Mouse (Mus musculus) adrenal gland, postnatal 25 days (tissue): ENCODE data around the gene Zhx3. TPM values are rescaled to one million over a fixed set of nuclear protein-coding genes. Genes with fewer than 3 reads are reported as not detected.

Experiments
- DNase-seq: peaks from one replicate; pipeline ENCODE4 v3.0.0; 2021; ENCODE audit warnings: mixed read lengths
- total RNA-seq: library from RNA; stranded (reverse); gene quantifications from 2 replicates; pipeline ENCODE4 v1.2.3, GENCODE M21; 2021

Gene Zhx3
- total RNA-seq, 1 experiment from 2014 or later, result 147 TPM

DNA sequence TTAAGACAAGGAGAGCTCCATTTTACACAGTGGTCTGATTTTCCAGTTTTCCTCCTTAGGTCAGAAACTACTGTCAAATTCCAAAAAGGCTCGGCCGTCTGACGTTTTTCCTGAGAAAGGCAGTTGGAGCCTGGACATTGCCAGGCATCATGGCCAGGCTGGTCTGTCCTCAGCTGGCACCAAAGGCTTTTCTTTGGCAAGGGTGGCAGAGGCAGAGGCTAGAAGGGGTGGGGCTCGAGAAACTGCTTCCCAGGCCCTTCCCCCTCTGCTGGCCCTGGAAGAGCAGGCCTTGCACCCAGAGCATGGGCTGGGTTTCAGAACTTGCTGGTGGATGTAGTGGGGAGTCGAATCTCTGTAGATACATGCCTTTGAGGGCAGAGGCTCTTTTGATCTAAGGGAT, 9.6 kb upstream of the Zhx3 start:
- peak; percentile 55 for DNase-seq

DNA sequence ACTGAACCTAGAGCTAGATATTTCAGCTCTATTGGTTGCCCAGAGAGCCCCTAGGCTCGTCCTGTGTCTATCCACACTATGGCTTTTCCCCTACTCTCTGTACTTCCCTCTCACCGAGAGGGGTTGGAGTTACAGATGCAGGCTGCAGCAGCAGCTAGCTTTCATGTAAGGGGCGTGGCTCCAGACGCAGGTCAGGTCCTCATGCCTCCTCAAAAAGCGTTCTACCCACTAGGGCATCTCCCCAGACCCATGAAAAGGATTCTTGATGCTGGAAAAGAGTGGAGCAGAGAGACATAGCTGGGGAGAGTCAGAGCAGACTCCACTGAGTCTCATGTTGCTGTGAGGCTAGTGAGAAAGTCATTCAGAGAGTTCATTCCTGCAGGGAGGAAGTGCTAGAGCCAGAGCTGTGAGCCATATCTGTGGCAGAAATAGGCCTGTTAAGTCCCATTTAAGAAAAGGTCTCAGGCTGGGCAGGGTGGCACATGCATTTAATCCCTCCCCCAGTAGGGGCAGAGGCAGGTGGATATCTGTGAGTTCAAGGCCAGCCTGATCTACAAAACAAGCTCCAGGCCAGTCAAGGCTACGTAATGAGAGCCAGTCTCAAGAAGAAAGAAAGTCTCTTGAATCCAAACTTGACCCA, 8.8 kb upstream of the Zhx3 start:
- DNase-seq, result no peak

DNA sequence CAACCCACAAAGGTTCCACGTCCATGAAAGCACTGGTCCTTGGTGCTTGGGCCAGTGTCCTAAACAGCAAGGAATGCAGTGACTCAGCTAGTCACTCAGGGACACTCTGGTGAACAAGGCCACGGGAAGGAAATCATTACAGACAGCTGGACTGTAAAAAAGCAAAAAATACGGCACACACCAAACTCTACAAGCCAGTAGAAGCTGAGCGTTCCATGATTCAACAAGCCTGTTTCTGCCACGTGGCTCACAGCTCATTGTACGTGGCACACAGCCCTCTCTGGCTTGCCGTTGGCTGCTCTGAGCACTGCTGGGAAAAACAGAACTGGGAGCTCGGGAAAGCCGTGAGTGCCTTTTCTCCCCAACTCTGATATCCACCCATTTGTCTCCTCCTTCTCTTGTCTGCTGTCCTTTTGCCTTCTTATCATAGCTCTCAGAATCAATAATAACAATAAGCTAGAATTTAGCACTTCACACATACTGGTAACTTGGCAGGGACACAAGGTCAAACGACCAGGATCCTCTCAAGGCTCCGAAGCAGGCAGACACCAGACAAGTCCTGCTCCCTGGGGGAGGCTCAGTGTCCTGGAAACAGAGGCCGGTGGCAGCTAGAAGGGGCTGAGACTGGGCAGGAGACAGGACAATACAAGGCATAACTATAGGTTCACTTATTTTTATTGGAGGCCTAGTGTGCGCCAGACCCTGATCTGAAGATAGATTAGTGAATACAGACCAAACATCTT, 7.8 kb upstream of the Zhx3 start, which contains the start of gene Lpin3:
Gene Lpin3 (plus strand): TSS at position 218 of the 743 bp plus-strand sequence.
- DNase-seq, result peak; percentile 72

DNA sequence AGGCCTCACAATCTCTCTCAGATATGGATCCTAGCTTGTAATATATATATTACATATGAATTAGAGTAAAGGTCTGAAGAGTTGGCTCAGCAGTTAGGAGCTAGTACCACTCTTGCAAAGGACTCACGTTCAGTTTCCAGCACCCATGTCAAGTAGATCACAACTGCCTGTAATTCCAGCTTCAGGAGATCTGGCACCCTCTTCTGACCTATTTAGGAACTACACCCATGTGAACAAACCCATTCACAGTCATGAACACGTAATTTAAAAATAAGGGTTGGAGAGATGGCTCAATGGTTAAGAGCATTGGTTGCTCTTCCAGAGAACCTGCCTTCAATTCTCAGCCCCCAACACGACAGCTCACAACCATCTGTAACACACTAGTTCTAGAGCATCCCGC, 3.3 kb upstream of the Zhx3 start:
- DNase-seq, result no peak

DNA sequence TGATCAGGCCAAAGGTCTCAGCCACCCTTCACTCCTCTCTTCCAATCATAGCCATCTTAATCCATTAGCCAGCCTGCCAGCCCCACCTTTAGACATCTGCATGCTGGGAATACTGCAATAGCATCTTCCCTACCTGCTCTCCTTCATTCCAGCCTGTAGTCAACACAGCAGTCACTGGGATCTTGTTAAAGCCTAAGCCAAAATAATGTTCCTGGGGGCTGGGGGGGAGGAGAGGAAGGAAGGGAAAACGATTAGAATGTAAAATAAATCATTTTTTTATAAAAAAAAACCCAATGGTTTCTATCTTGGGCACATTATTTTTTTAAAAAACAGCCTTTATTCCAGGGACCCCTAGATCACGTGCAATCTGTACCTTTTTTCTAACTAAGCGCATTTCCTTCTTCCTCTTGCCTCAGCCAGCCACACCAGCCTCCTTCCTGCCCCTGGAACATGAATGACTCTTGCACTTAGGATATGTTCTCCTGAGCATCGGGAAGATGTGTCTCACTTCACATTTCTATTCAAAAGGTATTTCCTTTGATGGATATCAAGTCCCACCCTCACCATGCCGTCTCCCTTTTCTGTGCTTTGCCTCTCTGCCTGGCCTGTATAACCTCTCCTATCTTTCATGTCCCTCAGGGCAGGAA, 1.6 kb upstream of the Zhx3 start:
- DNase-seq, result no peak

DNA sequence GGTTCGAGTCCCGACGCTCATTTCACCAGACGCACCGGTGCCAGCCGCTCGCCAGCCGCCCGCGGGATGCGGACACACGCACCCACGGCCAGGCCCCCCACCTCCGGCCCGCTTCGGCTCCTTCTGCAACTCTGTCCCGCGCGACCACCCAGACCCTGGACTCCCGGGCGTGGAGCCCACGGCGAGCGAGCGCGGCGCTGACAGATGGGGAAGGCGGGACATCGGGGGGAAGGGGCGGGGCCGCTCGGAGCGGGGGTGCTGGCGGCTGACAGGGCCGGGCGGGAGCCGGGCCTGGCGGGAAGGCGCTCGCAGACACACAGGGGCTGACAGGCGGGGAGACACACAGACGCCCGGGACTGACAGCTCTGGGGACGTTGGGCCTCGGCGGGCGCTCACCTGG, 403 bp downstream of the Zhx3 start:
- peak; percentile 83 for DNase-seq

DNA sequence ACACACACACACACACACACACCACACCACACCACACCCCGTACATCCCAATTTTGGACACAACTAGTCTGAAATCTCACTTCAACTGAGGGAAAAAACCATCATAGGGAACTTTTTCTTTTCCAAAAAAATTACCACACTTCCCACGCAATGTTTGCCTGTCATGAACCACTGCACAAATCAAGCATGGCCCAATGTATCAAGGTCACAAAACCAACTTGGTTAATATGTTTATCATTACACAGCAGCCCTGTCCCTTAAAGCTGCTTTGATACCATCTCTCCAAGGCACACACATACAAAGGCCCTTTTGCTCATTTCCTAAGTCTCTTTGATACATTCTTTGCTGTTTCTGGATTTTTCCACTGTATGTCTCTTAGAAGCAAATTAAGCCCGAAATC, 1.5 kb downstream of the Zhx3 start:
- no peak for DNase-seq

DNA sequence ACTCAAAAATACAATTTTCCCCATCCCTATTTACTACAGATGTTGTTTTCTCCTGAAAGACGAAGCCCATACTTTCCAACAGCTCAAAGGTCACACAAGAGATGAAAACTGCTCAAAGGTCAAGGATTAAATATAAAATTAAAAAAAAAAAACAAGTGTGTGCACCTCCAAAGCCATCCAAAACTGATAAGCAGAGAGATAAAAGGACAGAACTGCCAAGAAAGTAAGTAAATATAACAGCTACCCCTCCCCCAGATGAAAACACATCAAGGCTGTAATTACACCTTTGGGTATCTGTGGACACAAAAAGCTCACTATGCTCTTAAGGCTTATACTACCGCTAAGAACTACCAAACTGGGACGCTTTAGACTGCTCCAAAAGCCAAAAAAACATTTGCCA, 3.4 kb downstream of the Zhx3 start:
- DNase-seq, result no peak

DNA sequence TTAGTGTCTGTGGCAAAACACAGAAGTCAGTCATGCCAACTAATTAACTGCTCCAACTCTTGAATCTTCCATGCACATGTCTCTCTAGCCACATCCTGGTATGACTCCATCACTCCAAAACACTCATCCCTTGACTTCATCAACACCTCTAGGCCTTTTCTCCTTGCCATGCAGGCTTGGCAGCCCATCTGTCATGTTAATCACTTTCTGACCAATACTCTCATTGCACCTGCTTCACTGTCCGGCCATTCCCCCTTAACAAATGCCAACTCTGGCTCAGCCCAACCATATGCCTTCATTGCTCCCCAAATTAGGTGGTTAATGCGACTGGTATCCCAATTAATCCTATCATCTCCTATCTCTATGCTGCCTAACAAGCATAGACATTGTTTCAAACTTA, 7.5 kb downstream of the Zhx3 start:
- DNase-seq, result no peak

DNA sequence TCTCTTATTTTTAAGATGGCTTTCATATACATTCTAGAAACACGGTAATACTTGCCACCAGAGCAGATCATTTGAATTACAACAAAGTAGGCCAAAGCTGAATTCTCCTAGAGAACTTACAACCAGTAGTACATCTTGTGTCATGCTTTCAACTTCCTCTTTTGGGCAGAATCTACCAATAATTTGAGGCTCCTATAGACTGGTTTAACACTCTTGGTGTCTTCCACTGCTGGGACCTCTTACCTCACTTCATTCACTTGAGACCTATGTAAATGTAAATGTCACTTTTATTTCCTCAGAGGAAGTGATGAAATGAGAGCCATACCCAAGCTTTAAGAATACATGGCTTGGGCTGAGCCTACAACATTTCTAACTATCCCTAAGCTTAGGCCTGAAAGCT, 8.7 kb downstream of the Zhx3 start:
- DNase-seq, result no peak

DNA sequence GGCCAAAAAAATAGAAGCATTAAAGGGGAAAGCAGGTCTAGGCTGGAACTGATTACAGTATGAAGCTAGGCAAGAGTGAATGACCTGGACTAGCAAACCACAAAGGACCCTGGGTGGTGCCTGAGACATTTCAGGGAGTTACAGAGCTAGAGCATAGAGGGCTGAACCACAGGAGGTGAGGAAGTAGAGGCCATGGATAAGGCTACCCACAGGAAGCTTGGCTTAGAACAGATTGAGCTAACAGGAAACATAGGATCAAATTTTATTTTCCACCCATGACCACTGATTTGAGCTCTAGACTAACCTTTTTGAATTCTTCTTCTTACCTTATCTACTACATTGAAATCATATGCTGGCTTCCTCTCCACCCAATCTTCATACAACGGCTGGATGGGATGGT, 12.4 kb downstream of the Zhx3 start:
- DNase-seq, result no peak

DNA sequence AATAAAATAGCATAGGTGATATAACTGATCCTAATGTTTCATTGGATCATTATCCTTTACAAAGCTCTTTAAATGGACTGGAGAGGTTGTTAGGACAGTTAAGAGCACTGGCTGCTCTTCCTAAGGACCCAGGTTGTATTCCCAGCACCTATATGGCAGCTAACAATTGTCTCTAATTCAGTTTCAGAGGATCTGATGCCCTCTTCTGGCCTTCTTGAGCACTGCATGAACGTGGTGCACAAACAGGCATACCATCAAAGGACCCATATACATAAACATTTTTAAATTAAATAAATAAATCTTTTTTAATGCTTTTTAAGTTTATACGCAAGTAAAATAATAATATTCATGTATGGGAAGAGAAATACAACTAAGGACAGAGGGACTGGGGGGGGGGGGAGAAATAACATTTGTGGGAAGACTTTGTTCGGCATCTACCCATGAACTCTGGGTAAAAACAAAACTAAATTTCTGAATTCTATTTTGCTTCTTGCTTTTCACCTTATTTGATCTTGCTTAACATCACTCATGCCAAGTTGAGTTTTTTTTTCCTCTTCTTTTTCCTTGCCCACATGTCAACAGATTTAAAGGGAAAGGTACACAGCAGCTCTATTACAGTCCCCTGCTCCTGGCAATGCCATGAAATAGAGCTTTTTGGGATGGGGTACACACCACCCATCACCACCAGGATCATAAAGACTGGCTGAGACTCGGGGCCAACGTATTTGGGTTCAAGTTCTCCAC, 16.3 kb downstream of the Zhx3 start:
- no peak for DNase-seq

DNA sequence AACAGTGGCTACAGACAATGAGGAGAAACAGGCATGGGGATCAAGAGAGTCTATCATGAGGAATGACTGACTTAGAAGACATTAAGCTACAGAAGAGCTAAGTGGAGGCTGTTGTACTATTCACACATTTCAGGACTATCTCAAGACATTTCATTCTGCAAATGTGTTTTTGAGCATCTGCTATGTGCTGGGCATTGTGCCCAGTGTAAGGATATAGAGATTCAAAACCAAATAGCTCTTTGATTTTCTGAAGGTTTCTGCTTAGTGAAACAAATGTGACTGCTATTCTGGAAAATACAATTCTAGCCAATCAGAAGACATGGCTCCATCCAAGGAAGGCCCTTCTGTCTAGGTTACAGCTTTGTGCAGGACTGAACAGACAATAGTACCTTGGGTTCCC, 18.1 kb downstream of the Zhx3 start:
- no peak for DNase-seq

DNA sequence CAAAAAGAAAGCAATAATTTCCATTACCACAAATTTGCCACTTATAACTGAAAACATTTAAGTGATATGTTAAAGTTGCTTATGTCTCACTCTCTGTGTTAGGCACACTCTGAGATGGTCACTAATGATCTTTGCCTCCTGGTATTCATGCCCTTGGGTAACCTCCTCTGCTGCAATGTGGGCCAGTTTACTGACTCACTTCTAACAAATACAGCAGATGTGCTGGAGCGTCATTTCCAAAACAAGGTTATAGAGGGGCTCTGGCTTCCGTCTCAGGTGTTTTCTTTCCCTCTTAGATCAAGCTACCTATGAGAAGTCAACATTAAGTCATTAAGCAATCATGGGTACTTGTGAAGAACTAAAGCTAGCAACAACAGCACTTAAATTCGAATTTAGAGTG, 22.4 kb downstream of the Zhx3 start:
- no peak for DNase-seq

DNA sequence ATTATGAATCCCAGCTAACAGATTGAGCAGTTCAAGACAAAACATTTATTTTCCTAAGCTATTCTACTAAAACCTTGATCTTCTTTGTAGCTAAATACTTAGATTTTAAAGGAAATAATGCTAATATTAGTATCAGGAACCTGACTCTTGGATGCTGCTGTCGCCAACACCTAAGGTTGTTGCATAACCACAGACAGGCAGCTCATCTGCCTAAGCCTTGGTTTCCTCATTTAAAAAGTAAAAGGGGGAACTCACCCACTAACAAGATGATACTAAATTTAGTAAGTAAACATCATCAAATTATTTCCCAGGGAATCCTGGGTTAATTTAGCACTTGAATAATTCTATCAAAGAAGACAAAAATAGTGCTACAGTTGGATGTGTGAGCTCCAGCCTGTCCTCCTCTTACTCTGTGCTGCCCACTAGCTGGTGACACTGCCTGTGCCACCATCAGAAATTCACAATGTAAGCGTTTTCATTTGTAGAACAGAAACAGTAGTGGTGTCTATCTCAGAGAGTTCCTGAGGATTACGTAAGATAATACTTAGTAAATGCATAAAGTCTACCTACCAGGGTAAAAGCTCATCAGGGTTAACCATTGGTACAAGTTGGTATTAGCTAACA, 23.1 kb downstream of the Zhx3 start:
- no peak for DNase-seq

DNA sequence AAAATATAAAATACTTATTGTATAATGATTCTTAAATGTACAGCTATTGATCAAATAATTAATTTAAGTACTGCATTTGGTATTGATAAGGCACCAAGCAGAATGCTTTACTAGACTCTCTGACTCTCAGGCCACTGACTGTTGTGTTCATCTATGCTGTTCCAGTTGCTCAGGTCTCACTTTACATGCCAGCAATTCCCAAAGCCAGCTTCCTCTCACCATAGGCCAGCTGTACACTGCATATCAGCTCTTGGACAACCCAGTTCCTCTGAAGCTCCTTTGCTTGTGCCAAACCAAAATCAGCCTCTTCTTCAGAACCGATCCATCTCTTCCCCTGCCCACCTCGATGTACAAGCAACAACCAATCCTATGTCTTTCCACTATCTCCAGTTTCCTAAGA, 24.6 kb downstream of the Zhx3 start:
- no peak for DNase-seq

DNA sequence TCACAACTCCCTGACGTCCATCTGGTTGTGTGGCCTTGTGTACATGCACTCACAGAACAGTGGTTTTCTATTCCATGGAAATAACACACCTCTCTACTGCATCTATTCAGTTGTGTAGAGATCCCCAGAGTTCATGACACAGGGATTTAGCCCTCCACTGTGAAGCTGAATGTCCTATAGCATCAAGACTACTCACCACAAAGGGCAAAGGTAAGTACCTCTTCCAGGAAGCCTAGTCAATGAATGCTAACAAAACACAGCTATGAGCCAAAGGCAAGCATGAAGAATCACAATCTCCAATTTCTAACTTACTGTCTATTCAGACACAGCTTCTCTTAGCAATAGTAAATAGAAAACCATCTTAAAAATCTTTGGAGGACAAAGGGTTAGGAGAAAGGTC, 25.1 kb downstream of the Zhx3 start:
- no peak for DNase-seq

DNA sequence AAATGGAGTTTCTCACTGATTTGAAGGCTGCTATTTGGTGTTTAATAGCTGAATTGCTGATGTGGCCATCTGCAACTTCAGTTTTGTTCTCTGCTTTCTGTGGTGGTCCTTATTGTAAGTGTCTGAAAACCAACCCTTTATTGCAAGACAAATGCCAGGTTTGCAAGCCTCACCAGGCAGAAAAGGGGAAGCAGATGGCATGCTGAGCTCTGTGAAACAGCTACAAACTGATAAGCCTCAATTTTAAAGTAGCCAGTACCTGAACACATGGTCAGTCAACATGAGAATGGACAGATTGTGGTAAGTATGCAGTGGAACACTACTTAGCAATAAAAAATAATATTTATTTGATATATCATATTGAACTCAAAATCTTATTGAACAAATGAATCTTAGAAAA, 32.0 kb downstream of the Zhx3 start:
- DNase-seq, result no peak

DNA sequence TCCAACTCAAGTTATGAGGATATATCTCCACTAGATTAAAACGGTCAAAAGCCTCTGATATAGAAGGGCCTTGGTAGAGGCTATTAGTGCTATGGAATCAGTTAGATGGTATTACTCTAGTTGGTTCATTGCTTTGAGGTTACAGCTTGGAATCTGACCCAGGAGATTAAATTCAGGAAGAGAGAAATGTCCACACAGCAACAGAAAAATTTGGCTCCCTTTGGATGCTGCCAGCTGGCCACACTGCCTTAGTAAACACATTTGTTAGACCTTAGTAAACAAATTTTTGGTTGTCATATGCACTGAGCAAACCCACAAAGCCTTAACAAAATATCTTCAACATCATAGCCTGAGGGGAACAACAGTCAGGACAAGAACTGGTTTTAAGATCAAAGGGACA, 62.0 kb downstream of the Zhx3 start:
- no peak for DNase-seq

DNA sequence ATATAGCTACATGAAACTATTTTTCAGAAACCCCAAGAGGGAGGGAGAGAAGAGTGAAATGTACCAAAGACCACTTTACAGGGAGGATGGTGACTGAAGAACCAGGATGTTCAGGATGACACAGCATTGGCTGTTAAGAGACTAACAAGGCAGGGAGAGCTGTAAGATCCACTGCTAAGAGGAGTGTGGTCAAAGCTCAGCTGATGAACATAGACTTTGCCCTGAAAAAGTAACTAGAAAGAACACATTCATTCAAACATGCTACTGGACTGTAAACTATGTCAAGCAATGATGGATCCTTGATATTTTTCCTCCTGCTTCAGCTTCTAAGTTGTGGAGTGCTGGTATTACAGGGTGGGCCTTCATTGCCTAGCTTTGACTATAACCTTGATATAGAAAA, 62.4 kb downstream of the Zhx3 start:
- no peak for DNase-seq

DNA sequence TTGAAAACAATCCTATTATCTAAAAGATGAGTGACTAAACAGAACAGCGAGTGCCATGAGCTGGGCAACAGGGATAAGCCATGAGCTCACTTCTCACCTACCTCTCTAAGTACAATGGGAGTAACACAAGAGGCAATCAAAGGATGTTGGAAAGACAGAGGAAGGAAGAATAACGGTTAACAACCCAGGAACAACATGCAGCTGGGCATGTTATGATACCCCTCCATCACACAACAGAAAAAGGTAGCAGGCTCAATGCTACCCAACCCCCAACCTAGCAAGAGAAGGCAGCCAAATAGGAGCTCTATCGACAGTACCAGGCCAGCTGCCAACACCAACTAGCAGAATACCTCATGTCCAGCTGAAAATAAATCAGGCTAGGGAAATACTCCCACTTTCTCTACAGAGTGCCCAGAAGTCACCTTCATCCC, 66.7 kb downstream of the Zhx3 start:
- DNase-seq, result peak; percentile 46

DNA sequence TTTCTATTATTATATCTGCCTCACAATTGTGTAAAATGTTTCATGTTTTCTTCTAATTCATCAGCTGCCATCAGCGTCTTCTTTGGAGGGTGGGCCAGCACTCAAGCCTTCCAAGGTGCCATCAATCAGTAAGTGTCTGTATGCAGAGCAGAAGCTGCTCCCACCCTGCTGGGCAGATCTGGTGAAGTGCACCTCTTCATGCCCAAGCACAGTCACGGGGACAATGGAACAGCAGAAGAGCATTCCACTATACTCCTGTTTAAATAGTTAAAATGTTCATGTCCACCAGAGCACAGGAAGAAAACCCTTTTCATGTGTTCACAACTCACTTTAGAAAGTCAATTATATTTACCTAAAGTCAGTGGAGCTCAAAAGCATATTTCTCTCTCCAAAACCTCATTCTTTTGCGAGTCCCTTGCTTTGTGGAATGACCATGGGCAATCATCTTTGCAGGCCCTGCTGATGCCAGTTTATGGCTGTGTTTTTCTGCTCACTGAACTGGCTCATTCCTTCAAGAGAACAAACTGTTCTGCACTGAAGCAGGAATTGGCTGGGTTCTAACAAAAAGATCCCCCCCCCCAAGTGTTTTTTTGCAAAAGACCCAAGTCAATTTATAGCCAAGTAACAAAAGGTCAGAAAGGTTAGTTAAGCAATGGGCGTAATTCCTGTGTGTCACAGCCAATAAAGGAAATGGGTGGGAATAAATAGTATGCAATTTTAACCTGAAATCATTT, 67.8 kb downstream of the Zhx3 start:
- no peak for DNase-seq
